Mouse (Mus musculus) embryonic fibroblast, embryonic 13.5 days (primary cell): ENCODE results near the gene Slx4ip. TPM values are rescaled to one million over a fixed set of nuclear protein-coding genes. Genes with fewer than 3 reads are reported as not detected.

Experiments
- H3K27ac ChIP-seq: 2 replicates; pipeline ENCODE4 v1.5.1; 2012; ENCODE audit warnings: low read length, control low read depth, inconsistent platforms; ENCODE audit not compliant: insufficient read depth
- H3K4me1 ChIP-seq: 2 replicates; pipeline ENCODE4 v1.6.1; 2011; ENCODE audit warnings: low read length; ENCODE audit not compliant: control insufficient read depth, insufficient read depth
- H3K4me3 ChIP-seq: 2 replicates; pipeline ENCODE4 v1.5.1; 2011; ENCODE audit warnings: mild to moderate bottlenecking, control low read depth, low read length; ENCODE audit not compliant: insufficient read depth
- CTCF ChIP-seq: IDR thresholded peaks from 2 replicates; pipeline ENCODE4 v1.5.1; 2011; ENCODE audit warnings: mild to moderate bottlenecking, control low read depth, low read length, moderate library complexity, borderline replicate concordance; ENCODE audit not compliant: insufficient read depth
- POLR2A ChIP-seq: IDR thresholded peaks from 2 replicates; pipeline ENCODE4 v1.6.1; 2011; ENCODE audit warnings: low read depth, mild to moderate bottlenecking, control low read depth, low read length, moderate library complexity
- polyA plus RNA-seq: library from polyadenylated mRNA; stranded (reverse); fragments of >200 nt; gene quantifications from 2 replicates; pipeline ENCODE4 v1.2.4, GENCODE M21; 2011; ENCODE audit warnings: low read depth; ENCODE audit not compliant: missing spikeins, insufficient read length

Slx4ip gene
- polyA plus RNA-seq, 1 experiment = 7.2 TPM

GRCm38 (mm10) chr2:137099211-137099734 is 208.3 kb downstream of the Slx4ip start:
- no peak overlapping the region for H3K4me3 ChIP-seq
- TF ChIP-seq CTCF = no peak
- TF ChIP-seq POLR2A = no peak
- no peak overlapping the region for H3K27ac ChIP-seq
- H3K4me1 ChIP-seq = 0 out of 2 replicates have a peak, but pooled peaks cover 4% of the 10 kb centered on the region

- no peak for TF ChIP-seq POLR2A
- no peak for TF ChIP-seq CTCF
- no peak overlapping the region for H3K27ac ChIP-seq
- H3K4me3 ChIP-seq = no peak overlapping the region
- 0 out of 2 replicates have a peak, but pooled peaks cover 4% of the 10 kb centered on the region for H3K4me1 ChIP-seq
These were observed 210.1 kb downstream of the Slx4ip start for GRCm38 (mm10) chr2:137101074-137101473.

- TF ChIP-seq POLR2A = no peak
- TF ChIP-seq CTCF = no peak
- H3K4me3 ChIP-seq = no peak overlapping the region
- H3K27ac ChIP-seq = no peak overlapping the region
- H3K4me1 ChIP-seq = peaks cover 3% of the 10 kb centered on the region
These were observed 216.2 kb downstream of the Slx4ip start for GRCm38 (mm10) chr2:137107203-137107602.

- TF ChIP-seq POLR2A = no peak
- TF ChIP-seq CTCF = no peak
- peak overlapping the region; percentile 24 for H3K27ac ChIP-seq
- H3K4me1 ChIP-seq = peaks cover 3% of the 10 kb centered on the region
- H3K4me3 ChIP-seq = no peak overlapping the region
These were observed 216.9 kb downstream of the Slx4ip start for GRCm38 (mm10) chr2:137107946-137108345.

- no peak for TF ChIP-seq POLR2A
- TF ChIP-seq CTCF = no peak
- Histone ChIP-seq H3K4me1 (peaks cover 3% of the 10 kb centered on the region), H3K4me3 (no peak overlapping the region), H3K27ac (0 out of 2 replicates have a peak overlapping the region, but pooled peaks have one; percentile 14)
These were observed 218.5 kb downstream of the Slx4ip start for GRCm38 (mm10) chr2:137109321-137110213.

- Histone ChIP-seq H3K4me3 (no peak overlapping the region), H3K4me1 (peaks cover 3% of the 10 kb centered on the region), H3K27ac (no peak overlapping the region)
- TF ChIP-seq CTCF (no peak), POLR2A (no peak)
These were observed 219.3 kb downstream of the Slx4ip start for GRCm38 (mm10) chr2:137110214-137110898.

- Histone ChIP-seq H3K27ac (peak overlapping the region; percentile 80), H3K4me1 (no peaks in the 10 kb centered on the region; the same call in 1 of the 2 replicates), H3K4me3 (peak overlapping the region; percentile 75)
- TF ChIP-seq POLR2A = no peak
- TF ChIP-seq CTCF = no peak
These were observed 222.5 kb downstream of the Slx4ip start for GRCm38 (mm10) chr2:137113288-137114061.

- TF ChIP-seq CTCF = peak; percentile 55; the same call in 1 of the 2 replicates
- TF ChIP-seq POLR2A = peak; percentile 53
- Histone ChIP-seq H3K4me3 (peak overlapping the region; percentile 75), H3K27ac (peak overlapping the region; percentile 80), H3K4me1 (no peaks in the 10 kb centered on the region)
These were observed 223.5 kb downstream of the Slx4ip start for GRCm38 (mm10) chr2:137114248-137115096.
